Mouse (Mus musculus) myocyte (in vitro differentiated cells): ENCODE data around the gene Ugt1a6b.

ENCODE experiments used
- POLR2A ChIP-seq: IDR thresholded peaks from one replicate; pipeline ENCODE4 v1.6.1; 2011; ENCODE audit warnings: low read depth, mild to moderate bottlenecking, control low read depth, moderate library complexity; ENCODE audit not compliant: insufficient read length
- REST ChIP-seq: IDR thresholded peaks from one replicate; pipeline ENCODE4 v1.6.1; 2011; ENCODE audit warnings: mild to moderate bottlenecking, control low read depth, moderate library complexity; ENCODE audit not compliant: insufficient read depth, insufficient read length
- TCF12 ChIP-seq: IDR thresholded peaks from one replicate; pipeline ENCODE4 v1.6.1; 2011; ENCODE audit warnings: mild to moderate bottlenecking, control low read depth; ENCODE audit not compliant: poor library complexity, insufficient read depth, severe bottlenecking
- USF1 ChIP-seq: IDR thresholded peaks from one replicate; pipeline ENCODE4 v1.6.1; 2011; ENCODE audit warnings: low read depth, mild to moderate bottlenecking, control low read depth, moderate library complexity

DNA sequence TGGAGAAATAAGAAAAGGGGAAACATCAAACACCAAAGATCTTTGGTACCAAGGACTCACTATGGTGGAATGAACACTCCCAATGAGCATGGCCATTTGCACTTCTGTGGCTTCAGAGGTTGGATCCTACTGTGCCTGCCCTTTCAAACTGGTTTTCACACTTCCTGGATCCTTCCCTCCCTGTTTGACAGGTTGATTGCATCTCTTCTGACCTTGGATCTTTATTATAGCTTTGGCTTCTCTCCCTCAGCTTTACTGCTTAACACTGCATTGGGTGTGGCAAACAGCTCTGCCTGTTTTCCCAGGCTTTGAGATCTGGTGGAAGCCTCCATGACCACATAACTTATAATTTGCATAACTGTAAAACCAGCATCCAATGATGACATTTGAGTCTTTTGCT lies 117.3 kb downstream of the Ugt1a6b start:
- TF ChIP-seq POLR2A = no peak
- TF ChIP-seq TCF12 = no peak
- TF ChIP-seq REST = no peak
- TF ChIP-seq USF1 = no peak
